Mouse (Mus musculus) E14TG2a.4 (cell line): ENCODE measurements around the gene Gclc.

Experiments
- H3K27me3 ChIP-seq: 2 replicates; pipeline ENCODE4 v1.6.1; 2014; ENCODE audit warnings: low read length, control low read depth; ENCODE audit not compliant: insufficient read depth
- H3K36me3 ChIP-seq: 2 replicates; pipeline ENCODE4 v1.6.1; 2014; ENCODE audit warnings: low read length, control low read depth; ENCODE audit not compliant: insufficient read depth
- H3K4me1 ChIP-seq: replicated peaks from 2 replicates; pipeline ENCODE4 v1.6.1; 2014; ENCODE audit warnings: low read depth, low read length, control low read depth
- H3K4me3 ChIP-seq: replicated peaks from 2 replicates; pipeline ENCODE4 v1.5.1; 2014; ENCODE audit warnings: mild to moderate bottlenecking, low read length
- H3K9me3 ChIP-seq: 2 replicates; pipeline ENCODE4 v1.6.1; 2014; ENCODE audit warnings: low read length, control low read depth
- CTCF ChIP-seq: conservative IDR thresholded peaks from 2 replicates; pipeline ENCODE4 v1.5.1; 2014; ENCODE audit warnings: low read length
- NANOG ChIP-seq: IDR thresholded peaks from 2 replicates; pipeline ENCODE4 v1.6.1; 2014; ENCODE audit warnings: borderline replicate concordance, low read length, mixed read lengths
- POU5F1 ChIP-seq: IDR thresholded peaks from 2 replicates; pipeline ENCODE4 v1.6.1; 2014; ENCODE audit warnings: low read length, borderline replicate concordance

Gclc gene

GRCm38 (mm10) chr9:77835756-77836155 lies 81.4 kb downstream of the Gclc start:
- no peaks in the 10 kb centered on the region for H3K27me3 ChIP-seq
- H3K36me3 ChIP-seq, result no peaks in the 10 kb centered on the region
- no peak overlapping the region for H3K4me3 ChIP-seq
- TF ChIP-seq POU5F1, result no peak
- TF ChIP-seq CTCF, result no peak
- H3K9me3 ChIP-seq, result no peaks in the 10 kb centered on the region
- H3K4me1 ChIP-seq, result peaks cover 5% of the 10 kb centered on the region

- Histone ChIP-seq H3K27me3 (no peaks in the 10 kb centered on the region), H3K4me3 (no peak overlapping the region), H3K4me1 (peaks cover 5% of the 10 kb centered on the region), H3K36me3 (no peaks in the 10 kb centered on the region), H3K9me3 (no peaks in the 10 kb centered on the region)
- TF ChIP-seq CTCF, result no peak
- no peak for TF ChIP-seq POU5F1
- no peak for TF ChIP-seq NANOG
Measured at GRCm38 (mm10) chr9:77838586-77838985, 84.3 kb downstream of the Gclc start.
